Mouse (Mus musculus) mature B cell (primary cell): ENCODE data around the gene Ly6g6c.
"Not testable (repeated sequence)": the region's sequence is repeated elsewhere in the genome, so short reads cannot be mapped to it uniquely, and the experiment has no call there.

Experiments used
- in situ Hi-C: fragments of 300-500 bp; cut with MboI; formaldehyde crosslinking; loops from 2 replicates; pipeline ENCODE4 v1.14.3; 2019

The Ly6g6c gene

DNA sequence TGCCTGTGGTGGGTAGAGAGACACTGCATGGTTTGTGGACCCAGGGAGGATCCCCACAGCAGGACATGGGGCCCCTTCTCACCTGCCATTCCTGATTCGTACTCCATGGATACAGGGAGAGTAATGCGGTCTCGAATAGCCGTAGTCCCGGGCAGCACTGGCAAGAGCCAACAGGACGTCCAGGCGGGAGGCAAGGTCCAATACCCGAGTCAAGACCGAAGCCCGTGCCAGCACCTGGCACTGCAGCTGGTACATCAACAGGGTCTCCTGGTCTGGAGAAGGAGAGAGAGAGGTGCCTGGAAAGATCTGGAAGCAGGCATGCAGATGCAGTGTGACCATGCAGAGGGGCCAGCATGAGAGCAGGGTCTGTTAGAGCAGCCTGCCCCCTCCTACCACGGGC is 33.9 kb upstream of the Ly6g6c start:
- in situ Hi-C loops: no loop called here

- in situ Hi-C loops: no loop called here
These were observed 33.3 kb upstream of the Ly6g6c start for GRCm38 (mm10) chr17:35031880-35032279.

DNA sequence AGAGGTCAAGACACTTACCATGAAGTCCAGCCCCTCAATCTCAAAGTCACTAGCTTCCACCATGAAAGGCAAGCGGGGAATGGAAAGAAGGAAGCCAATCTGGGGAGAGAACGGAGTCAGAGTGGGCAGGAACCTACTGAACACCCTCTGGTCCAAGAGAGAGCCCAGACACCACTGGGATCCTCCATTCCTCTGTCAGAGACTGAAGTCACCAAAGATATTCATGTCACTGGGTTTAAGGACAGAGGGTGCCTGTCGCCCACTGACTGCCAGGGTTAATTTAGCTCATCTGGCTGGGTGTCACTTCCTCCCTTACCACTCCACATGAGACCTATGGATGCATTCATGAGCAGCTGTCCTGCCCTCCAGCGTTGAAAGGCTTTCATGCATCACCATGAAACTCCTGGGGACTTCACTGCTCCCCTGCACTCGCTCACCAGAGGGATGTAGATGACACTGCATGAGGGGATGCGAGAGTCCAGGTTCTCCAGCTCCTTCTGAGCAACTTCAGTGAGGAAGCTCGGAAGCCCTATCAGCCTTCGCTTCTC is 32.8 kb upstream of the Ly6g6c start:
- in situ Hi-C loops: no loop called here

DNA sequence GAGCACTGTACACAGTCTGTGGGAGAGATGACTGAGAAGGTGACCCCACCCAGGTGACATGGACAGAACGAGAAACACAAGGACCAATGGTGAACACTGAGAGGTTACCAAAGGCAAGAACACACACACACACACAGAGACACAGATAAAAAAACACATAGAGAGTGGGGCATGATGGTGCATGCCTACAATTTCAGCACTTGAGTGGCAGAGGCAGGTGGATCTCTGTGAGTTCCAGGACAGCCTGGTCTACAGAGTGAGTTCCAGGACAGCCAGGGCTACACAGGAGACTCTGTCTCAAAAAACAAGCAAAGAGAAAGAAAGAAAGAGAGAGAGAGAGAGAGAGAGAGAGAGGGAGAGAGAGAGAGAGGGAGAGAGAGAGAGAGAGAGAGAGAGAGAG is 31.5 kb upstream of the Ly6g6c start:
- in situ Hi-C loops: not testable (repeated sequence)

DNA sequence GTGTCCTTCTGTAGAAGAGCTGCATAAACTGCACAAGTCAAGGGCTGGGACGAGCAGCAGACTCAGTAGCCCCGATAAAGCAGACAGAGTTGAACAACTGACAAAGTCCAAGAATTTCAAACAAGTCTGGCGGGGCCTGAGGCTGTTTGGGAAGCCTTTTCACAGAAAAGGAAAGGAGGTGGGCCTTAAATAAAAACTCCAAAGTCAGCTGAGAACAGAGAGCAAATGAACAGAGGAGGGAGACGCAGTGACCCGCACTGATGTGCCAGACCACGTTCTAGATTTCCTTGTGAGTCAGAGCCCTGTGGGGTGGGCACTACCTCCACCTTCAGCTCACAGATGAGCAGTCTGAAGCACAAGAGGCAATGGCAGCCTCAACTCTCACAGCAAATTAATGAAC is 30.3 kb upstream of the Ly6g6c start:
- in situ Hi-C loops: no loop called here

DNA sequence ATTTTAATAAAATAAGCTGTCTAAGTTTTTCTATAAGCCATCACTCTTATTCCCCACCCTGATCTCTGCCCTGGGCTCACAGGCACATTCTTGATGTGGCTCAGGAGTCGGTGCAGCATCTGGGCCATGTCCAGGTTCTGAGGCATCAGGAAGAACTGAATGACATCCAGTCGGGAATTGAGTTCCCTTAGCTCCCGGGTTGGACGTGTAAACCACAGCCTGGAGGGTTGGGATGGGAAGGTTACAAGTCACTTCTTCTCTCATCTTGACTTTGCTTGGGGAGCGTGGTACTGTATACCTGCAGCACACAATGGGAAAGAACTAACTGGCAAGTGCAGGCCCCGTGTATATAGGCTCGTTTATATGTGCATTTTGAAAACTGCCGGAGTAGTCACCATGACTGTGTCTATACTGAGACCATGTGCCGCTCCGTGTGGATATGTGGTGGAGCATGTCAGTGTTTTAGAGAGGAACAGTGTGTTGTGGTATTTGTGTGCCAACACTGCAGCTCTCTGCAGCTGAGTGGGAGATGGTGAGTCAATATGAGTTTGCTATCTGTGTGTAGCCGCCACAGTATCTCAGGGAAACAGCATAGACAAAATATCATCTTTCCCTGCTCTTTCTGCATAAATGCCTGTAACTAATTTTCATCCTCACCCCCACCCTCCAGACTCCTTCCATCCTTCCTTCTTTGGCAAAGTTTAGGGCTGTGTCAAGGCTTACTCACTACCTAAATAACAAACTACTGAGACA is 25.9 kb upstream of the Ly6g6c start:
- in situ Hi-C loops: no loop called here

- in situ Hi-C loops: no loop called here
These were observed 21.4 kb upstream of the Ly6g6c start for GRCm38 (mm10) chr17:35043794-35044193.

DNA sequence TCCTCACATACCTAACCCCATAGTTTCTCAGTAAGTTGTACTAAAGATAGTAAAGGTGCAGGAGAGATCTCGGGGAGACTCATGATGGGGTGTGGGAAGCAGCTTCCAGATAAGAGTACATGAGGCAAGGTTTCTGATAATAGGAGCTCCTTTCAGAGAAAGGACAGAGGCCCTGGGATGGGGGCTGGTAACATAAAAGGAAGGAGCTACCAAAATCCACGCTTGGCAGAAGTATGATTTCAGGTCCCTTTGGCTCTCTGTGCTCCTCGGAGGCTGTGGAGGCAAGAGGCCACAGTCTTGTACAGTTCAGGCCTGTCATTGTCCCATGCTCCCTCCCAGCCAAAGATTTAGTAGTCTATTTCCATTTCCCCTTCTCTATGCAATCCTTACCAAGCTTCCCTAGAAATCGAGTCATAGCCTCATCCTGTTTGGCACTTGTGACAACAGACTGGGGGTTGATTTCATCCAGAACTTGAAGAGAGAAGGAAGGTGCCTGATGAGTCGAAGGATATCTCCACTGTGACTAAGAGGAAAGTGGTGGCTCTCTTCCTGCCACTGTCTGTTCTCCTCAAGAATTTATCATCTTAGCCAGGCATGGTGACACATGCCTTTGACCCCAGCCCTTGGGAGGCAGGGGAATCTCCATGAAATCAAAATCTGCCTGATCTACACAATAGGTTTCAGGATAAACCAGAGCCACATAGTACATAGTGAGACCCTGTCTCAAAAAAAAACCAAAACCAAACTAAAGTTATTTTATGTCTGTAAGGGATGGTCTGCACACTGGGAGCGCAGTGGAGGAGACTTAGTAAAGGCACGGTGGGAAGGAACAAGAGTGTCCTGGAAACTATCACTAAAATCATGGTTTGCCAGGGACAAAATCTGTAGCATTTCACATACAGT is 20.0 kb upstream of the Ly6g6c start:
- in situ Hi-C loops: no loop called here

DNA sequence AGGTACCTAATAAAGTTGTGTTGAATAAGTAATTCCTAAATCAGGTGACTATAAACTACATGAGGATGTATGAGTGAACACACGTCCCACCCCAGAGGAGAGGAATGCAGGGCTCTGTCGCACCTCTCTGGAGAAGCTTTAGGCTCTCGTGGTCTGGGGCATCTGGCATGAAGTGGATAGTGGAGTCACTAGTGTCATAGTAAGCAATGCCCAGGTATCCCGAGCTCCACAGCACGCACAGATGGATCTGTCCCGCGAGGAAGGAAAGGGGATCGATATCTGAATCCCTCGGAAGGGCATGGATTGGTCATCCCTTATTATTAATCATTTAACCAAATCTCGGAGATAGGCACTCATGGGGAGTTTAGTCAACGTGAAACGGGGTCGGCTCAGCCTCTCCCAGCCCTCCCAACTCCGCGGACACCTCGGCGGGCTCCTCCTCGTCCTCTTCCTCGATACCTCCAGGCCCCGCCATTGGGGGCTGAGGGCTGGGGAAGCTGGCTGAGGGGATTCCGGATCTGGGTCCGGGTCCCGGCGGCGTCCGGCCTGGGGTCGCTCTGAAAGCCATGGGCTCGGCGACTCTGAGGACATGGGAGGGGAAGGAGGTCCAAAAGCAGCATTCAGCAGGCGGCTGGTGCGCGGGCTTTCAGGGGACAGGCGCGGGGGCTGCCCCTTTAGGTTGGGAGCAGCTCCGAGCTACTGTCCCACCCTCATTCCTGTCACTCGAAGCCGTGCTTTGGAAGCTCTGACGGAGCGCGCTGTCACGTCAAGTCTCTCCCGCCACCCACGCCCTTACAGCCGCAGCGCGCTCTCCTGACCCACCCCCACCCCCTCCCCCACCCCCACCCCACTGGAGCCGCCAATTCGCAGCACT is 19.1 kb upstream of the Ly6g6c start:
- in situ Hi-C loops: no loop called here

GRCm38 (mm10) chr17:35046681-35047455 is 18.3 kb upstream of the Ly6g6c start, which contains the start of gene Msh5:
TSS of gene Msh5 (minus strand) at chr17:35046745.
- in situ Hi-C loops: no loop called here

GRCm38 (mm10) chr17:35047688-35048087 is 17.5 kb upstream of the Ly6g6c start:
- in situ Hi-C loops: no loop called here

- in situ Hi-C loops: no loop called here
These were observed 16.8 kb upstream of the Ly6g6c start for GRCm38 (mm10) chr17:35048149-35048931.

DNA sequence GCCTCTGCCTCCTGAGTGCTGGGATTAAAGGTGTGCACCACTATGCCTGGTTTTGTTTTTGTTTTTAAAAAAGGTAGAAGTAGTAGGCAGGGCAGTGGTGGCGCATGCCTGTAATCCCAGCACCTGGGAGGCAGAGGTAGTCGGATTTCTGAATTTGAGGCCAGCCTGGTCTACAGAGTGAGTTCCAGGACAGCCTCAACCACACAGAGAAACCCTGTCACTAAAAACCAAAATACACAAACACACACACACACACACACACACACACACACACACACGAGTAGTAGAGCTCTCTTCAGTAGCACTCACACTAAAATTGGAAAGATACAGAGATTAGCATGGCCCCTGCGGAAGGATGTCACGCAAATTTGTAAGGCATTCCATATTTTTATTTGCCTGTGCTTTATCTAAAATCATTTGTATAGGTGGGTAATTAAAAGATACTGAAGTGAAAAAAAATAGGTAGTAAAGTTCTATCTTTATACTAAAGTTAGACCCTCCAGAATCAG is 16.2 kb upstream of the Ly6g6c start:
- in situ Hi-C loops: no loop called here

- in situ Hi-C loops: loop anchor here (10.0 kb wide), 1 partner anchor 45 kb away; the partner anchor contains the start of gene Vars
These were observed 15.6 kb upstream of the Ly6g6c start, which contains the start of gene Clic1 for GRCm38 (mm10) chr17:35049561-35050016. TSS of gene Clic1 (plus strand) at chr17:35049966.

GRCm38 (mm10) chr17:35050126-35050750 is 14.9 kb upstream of the Ly6g6c start:
- in situ Hi-C loops: loop anchor here (10.0 kb wide), 1 partner anchor 45 kb away; the partner anchor contains the start of gene Vars

DNA sequence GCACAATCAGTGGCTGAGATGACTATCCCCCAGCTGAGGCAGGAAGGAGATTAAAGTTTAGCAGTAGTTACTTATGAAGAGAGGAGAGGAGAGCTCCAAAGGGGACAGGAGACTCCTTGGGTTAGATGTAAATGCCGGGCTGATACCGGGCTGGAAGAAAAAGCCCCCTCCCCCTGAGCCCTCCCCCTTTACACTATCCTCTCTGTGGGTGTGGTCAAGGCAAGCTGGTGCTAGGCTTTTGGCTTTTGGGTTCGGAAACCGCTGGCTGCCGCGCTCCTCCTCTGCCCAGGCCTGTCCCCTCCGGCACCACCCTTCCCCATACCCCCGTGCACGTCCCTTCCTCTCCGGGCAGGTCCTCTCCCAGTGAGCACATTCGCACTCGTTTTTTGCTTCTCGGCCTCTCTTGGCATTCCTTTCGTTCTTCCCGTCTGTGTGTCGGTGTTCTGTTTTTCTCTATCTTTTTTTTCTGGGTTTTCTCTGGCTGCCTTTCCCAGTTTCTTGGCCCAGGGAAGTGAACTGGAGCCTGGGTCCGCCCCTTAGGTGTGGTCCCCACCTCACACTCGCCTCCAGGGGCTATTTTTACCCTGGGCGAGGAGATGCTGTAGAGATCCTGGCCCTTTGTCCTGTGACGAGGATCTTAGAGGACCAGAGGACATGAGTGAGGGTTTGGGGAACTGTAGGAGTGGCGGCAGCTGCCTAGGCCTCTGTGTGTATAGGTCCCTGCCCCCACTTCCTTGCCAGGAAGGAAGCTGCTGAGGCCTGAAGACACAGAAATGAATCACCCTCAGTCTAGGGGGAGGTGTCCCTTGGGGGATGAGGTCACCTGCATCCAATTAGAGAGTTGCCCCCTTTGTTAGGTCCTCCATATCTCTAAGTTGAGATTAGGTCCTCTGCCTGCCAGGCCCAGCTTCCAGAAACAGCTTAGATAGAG is 13.8 kb upstream of the Ly6g6c start:
- in situ Hi-C loops: loop anchor here (10.0 kb wide), 1 partner anchor 47 kb away; the partner anchor contains the start of gene Vars

DNA sequence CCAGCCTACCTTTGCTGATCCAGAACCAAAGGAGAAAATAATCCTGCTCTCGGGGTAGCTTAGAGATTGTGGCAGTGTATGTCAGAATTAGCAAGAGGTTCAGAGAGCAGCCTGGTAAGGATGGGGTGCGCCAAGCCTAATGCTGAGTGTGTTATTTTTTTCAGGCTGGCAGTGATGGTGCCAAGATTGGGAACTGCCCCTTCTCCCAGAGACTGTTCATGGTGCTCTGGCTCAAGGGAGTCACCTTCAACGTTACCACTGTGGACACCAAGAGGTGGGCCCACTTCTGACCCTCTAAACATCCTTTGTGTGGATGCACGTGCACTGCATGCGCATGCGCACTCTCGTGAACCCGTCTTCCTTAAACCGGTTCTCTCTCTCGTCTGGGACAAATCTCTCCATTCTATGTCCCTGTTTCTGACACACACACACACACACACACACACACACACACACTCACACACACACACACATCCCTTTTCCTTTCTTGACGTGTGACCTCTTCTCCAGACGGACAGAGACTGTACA is 12.9 kb upstream of the Ly6g6c start:
- in situ Hi-C loops: loop anchor here (10.0 kb wide), 1 partner anchor 48 kb away; the partner anchor contains the start of gene Vars
